Mouse (Mus musculus) adrenal gland, postnatal 10 days (tissue): ENCODE results near the gene Tmtc4. TPM values are rescaled to one million over a fixed set of nuclear protein-coding genes. Genes with fewer than 3 reads are reported as not detected.

Experiments
- DNase-seq: peaks from one replicate; pipeline ENCODE4 v3.0.0; 2021; ENCODE audit warnings: mixed read lengths
- total RNA-seq, 2 experiments: library from RNA; stranded (reverse); gene quantifications; 2 replicates each; pipeline ENCODE4 v1.2.3; 2021

The Tmtc4 gene
- total RNA-seq, 2 experiments from 2014 or later, result 20.0 to 28.3 TPM

- no peak for DNase-seq
Observed at GRCm38 (mm10) chr14:122974854-122975570, 8.8 kb downstream of the Tmtc4 start.

DNA sequence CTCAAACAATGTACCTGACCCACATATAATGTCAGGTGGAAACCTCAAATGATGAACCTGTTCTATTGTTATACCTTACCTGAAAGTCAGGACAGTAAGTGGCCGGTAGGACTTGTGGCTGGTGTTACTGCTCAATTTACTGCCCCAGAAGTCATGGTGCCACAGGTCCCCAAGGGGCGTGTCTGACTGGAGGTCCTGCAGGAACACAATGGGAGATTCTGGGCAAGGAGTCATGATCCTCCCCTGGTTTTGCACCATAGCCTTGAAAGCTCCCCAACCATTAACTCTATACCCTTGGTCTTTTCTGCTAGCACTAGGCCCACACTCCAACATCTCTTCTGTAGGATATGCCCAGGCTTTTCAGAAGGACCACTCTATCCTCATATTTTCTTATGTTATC lies 10.7 kb downstream of the Tmtc4 start:
- DNase-seq, result no peak

- DNase-seq, result no peak
Observed at GRCm38 (mm10) chr14:122968049-122968448, 15.8 kb downstream of the Tmtc4 start.

DNA sequence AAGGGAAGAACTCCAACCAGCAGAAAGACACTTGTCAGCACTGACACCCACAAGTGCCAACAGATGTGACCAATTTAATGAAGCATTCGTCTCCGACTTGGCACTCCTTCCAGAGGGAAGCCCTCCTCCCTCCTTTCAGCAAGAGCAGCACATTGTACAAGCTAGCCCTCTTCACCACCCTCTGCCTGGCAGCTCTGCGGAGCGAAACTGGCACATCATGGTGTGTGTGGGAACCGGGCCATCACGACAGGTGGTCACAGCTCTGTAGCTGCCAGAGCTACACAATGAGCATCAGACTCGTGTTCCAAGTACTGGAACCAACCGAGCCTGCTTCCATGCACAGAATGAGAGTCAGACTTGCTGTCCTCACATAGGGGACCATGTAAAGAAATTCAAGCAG lies 25.9 kb downstream of the Tmtc4 start:
- no peak for DNase-seq

GRCm38 (mm10) chr14:122953331-122953730 lies 30.5 kb downstream of the Tmtc4 start:
- peak; percentile 65 for DNase-seq

DNA sequence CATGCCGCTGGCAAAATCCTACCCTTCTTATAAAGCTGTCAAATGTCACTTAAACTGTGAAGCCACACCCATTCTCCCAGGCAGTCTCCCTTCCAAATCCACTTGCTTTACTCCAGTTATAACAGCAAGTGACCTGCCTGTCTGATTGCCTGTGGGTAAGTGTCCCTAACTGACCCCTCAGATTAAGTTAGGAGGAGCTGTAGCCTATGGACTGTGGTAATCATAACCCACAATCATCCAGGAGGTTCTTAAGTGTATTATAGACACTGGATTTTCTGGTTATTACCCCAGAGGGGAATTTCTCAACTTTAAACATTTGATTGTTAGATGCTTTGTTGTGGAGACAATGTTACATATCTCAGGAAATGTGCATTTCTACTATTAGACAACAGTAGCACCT lies 31.3 kb downstream of the Tmtc4 start:
- no peak for DNase-seq

DNA sequence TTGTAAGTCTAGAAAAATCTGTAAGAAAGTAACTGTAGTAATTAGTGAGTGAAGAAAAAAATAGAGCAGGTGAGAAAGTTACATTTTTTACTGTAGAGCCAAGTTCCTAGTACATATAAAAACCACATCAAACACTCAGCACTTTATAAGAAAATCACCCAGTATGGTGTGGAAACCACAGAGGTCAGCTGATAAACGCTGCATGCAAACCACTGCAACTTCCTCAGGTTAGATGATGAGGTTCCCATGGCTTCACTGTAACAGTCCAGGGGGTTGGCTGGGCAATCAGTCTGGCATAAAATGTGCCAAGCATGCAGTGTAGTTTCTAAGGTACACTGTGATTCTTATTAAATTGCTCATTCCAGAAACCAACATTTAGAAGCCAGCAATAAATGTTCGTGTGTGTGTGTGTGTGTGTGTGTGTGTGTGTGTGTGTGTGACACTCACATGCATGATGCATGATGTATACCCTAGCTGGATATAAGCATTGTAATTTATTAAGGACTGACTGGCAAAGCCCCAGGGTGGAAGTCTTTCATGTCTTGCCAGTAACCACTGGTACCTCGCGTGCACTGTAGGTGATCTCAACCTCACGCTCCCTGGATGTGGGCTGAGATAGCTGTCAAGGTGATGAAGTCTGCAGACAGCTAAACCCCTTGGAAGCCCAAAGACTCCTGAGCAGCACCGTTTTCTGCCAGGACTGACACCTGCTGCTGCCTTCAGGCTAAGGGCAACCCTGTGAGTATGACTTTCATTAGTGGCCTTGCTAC lies 32.0 kb downstream of the Tmtc4 start:
- no peak for DNase-seq

- DNase-seq, result peak; percentile 16
Observed at GRCm38 (mm10) chr14:122950915-122951314, 32.9 kb downstream of the Tmtc4 start.

DNA sequence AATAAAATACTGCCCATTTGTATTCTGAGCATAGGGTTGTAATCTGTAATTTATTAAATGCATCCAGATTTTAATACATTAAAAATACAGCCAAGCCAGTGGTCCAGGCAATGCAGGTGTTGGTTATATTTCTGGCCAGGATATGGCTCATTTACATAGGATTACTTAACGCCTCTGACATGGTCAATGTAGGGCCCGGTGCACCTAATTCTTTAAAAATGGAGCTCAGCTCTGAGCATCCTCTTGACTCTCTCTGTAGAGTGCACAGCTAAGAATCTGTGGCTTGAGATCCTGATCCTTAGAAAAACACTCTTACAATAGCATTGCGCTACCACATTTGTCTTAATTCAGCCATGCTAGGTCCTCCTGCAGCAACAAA lies 40.4 kb downstream of the Tmtc4 start:
- DNase-seq, result no peak

DNA sequence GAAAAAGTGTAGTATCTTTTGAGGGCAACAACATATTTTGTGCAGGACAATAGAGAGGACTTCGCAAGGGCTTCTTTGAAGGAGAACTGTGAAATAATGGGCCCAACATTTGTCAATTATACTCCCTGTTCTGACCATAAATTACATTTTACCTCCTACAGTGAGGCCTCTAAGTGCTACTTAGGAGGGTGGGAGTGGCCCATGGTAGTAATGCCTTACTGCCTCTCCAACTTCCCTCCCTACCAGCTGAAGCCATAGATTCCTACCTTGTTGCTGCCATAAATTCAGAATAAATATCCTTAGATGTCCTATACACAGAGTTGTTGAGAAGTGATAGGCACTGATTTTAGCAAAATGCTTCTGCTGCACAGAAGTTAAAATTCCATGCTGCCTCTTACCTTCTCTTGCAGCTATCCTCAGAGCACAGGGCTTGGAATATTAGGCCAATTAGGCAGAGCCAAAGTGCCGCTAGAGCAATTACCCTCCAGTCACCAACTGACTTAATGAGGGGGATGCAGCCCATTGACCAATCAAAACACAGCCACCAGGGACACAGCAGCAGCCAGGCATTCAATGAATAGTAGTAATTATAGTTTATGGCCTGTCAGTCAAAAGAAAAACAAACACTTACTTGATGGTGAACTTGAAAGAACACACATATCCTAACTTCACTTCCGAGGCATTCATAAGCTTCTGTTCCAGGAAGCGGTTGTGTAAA lies 40.9 kb downstream of the Tmtc4 start:
- DNase-seq, result no peak

DNA sequence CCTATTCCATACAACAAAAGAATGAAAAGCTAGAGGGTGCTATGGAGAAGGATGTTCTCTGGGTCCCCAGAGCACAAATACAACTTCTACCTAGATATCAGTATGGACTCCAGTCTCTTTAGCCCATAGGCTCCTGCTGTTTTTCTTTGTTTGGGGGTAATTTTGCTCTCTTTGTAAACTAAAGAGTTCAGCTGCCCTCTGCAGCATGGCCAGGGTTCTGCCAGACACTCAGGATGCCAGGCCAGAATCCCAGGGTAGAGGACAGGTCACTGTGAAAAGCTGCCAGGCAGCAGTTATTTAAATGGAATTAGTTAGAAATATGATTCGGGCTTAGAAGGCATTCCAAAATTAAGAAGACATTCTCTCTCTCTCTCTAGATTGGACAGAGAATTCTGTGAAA lies 47.4 kb downstream of the Tmtc4 start:
- no peak for DNase-seq

GRCm38 (mm10) chr14:122920011-122920410 lies 63.8 kb downstream of the Tmtc4 start:
- no peak for DNase-seq

- no peak for DNase-seq
Observed at GRCm38 (mm10) chr14:122917676-122918075, 66.2 kb downstream of the Tmtc4 start.

GRCm38 (mm10) chr14:122913657-122914056 lies 70.2 kb downstream of the Tmtc4 start, which contains the start of gene Ggact:
Gene Ggact (minus strand): TSS chr14:122913757.
- DNase-seq, result no peak

DNA sequence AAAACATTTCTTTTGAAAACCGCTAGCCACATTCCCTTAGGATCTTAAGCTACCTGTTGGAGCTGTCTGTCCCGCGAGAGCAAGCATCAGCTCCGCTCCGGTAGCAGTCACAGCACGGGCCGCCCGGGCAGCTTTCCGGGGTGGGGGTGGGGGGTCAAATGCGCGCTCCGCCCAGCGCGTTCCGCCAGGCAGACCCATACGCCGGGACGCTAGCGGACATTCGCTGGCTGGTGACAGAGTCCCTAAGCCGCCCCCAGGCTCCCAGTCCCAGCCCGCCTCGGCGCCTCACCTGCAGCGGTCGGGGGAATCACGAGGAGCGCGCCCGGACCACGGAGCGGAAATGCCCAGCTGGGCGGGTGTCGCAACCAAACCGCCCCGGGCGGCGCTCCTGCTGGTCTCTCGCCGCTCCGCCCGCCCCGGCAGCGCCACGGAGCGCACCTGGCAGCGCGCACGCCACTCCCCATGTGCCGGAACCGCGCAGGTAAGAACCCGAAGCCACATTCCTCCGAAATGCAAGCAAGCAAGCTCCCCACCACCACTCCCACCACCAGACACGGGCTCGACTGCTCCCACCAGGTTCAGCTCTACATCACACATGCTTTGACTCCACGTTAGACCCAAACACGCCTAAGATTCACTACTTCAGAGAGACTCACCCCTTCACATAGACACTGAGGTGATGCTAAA lies 70.9 kb downstream of the Tmtc4 start:
- DNase-seq, result peak; percentile 82

DNA sequence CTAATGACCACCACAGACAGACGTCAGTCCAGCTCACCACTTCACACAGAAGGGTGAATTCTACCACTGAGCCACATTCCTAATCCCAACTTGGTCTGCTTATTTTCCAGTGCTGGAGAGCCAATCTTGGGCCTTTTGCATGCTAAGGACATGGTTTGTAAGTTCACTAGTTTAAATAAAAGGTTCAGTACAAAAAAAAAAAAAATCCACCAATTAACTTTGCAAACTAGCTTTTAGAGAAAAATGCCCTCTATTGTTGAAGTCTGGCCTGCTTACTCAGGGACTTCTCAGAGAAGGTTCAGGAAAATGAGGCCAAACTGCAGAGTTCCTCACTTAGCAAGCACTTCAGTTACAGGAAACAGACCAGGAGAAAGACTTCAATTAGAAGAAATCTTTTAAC lies 71.7 kb downstream of the Tmtc4 start:
- no peak for DNase-seq

DNA sequence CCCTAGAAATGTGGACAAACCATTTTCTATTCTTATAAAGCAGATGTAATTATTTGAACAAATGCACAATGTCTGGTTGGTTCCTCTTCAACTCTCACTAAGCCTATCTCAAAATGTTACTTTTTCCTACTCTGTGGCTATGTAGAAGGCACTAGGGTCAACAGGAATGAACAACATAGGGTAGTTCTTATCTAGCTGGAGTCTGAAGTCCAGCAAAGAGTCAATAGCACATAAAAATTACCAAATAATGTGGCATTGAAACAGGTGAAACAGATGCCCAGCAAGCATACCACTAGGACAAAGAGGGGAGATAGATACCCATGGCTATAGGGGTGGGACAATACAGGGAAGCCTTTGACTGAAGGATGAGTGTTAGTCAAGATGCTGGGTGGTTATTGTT lies 72.6 kb downstream of the Tmtc4 start:
- DNase-seq, result no peak

DNA sequence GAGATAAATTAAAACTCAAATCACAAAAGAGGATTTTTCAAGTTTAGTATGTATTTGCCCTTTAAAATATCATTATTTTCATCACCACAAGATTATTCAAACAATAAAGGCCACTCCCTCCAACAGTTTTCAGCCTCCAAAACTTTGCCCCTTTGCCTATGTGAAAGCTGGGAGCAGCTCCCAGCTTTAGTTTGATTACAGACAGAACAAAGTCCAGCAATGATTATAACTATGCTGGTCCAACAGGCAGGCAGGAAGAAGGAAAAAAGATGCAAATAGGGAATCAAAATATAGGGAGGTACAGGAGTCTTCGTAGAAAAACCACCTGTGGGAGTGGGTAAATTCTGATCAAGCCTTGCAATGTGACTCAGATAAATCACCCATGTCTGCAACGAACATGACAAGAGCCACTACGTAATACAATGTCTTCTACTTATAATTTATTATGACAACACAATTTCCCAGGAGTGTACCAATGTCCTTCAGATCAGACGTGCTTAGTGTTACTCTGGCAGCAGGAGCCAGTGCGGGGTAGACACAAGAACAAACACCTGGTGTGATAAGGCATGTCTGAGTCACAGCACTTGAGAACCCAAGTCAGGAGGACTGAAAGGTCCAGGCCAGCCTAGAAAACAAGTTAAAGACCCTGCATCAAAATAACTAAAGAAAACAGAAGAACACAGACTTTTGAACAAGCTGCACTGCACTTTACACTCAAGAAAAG lies 74.3 kb downstream of the Tmtc4 start:
- DNase-seq, result no peak

GRCm38 (mm10) chr14:122908075-122908474 lies 75.8 kb downstream of the Tmtc4 start:
- DNase-seq, result no peak

GRCm38 (mm10) chr14:122905007-122905406 lies 78.8 kb downstream of the Tmtc4 start:
- DNase-seq, result no peak

DNA sequence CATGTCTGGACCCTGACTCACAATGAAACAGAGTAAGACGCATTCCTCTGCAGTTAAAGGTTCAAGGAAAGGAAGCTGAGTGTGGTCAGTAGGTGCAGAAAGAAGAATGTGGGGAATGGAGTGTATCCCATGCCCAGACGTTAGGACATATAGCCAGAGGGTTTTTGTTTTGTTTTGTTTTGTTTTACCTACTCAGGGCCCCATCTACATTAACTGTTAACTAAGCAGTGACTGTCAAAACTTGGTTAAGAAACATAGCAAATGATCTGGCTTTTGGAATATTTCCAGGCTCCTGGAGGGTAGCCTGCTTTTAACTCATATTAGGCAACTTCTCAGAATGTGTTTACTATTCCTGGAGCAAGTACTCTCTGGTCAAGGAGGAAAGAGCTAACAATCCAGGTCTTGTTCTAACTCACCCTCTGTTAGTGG lies 79.9 kb downstream of the Tmtc4 start:
- no peak for DNase-seq

- peak; percentile 86 for DNase-seq
Observed at GRCm38 (mm10) chr14:122902884-122903283, 81.0 kb downstream of the Tmtc4 start.
